Mouse (Mus musculus): Measurements from ENCODE around the gene Rasa2. TPM values are rescaled to one million over a fixed set of nuclear protein-coding genes. Genes with fewer than 3 reads are reported as not detected.

The Rasa2 gene
- polyA plus RNA-seq, 1 experiment from 2014 or later: 9.7 TPM

DNA sequence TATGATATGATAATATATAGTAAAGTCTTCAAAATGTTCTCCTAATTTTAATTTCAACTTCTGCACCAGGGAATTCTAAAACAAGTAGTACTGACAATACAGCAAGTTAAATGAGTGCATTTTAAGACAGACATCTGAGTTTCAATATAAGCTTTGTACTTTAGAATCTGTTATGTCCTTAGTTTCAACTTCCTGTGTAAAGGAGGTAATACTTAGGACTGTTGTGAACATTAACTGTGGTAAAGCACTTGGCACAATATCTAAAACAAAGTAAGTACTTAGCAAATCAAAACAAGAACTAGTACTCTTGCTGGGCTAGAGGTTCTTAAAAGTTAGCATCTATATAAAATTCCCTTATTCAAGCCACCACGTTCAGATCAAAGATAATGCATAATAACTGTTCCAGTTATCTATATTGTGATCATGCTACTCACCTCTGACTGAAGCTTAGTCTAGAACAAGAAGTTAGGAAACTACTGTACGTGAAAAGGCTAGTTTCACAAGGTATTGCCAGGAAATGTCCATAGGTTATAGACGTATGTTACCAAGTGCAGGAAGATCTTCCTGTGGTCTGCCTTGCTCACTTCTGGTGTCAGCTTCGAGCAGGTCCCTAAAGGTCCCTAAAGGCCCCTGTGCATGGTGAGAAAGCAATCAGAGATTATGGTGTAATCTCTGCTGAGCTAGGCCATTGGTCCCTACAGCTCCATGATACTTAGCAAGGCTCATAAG is 12.8 kb downstream of the Rasa2 start:
- Histone ChIP-seq H3K4me2 (ENCODE audit: low read length) (no peak overlapping the region), H3K27ac (ENCODE audit: low read depth, low read length) (no peak overlapping the region), H3K27me3 (replicated peaks; ENCODE audit: control insufficient read depth, insufficient read depth, low read length) (no peaks in the 10 kb centered on the region), H3K4me3 (ENCODE audit: low read depth, low read length) (no peak overlapping the region), H3K4me1 (ENCODE audit: control insufficient read depth, insufficient read depth, low read length) (no peaks in the 10 kb centered on the region), H3K9me3 (replicated peaks; ENCODE audit: control insufficient read depth, low read length) (no peaks in the 10 kb centered on the region), H3K9ac (ENCODE audit: low read length) (no peak overlapping the region), H3K36me3 (ENCODE audit: control insufficient read depth, insufficient read depth, low read length) (no peaks in the 10 kb centered on the region)
- DNase-seq (ENCODE audit: low spot score): no peak
- WGBS: 91% methylated on average over 4 of the region's 4 CpGs
- ATAC-seq: no peak

DNA sequence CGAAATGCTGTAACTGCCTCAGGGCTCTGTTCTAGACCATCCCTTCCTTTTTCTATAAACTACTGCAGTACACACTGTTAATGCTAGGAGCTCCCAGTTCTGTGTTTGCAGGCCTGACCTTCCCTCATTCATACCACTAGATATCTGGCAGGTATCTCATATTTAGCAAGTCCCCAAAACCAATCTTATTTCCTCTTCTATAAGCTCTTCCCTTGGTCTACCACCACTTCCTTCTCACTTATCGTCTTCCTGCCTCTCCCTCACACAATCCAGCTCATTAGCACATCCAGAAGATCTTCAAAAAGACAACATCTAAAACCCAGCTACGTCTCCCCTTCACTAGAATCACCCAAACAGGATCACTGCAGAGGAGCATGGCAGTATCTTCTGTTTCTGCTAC is 19.1 kb downstream of the Rasa2 start:
- H3K9me3 ChIP-seq (replicated peaks; ENCODE audit: control insufficient read depth, low read length): no peaks in the 10 kb centered on the region; the same call in 1 of the 2 replicates
- no peak overlapping the region for H3K4me3 ChIP-seq (ENCODE audit: low read depth, low read length)
- DNase-seq (ENCODE audit: low spot score): no peak
- no peak overlapping the region for H3K4me2 ChIP-seq (ENCODE audit: low read length)
- H3K36me3 ChIP-seq (ENCODE audit: control insufficient read depth, insufficient read depth, low read length): peaks cover 7% of the 10 kb centered on the region; the same call in 1 of the 2 replicates
- H3K4me1 ChIP-seq (ENCODE audit: control insufficient read depth, insufficient read depth, low read length): no peaks in the 10 kb centered on the region
- no peaks in the 10 kb centered on the region for H3K27me3 ChIP-seq (replicated peaks; ENCODE audit: control insufficient read depth, insufficient read depth, low read length)
- ATAC-seq: no peak
- no peak overlapping the region for H3K9ac ChIP-seq (ENCODE audit: low read length)
- H3K27ac ChIP-seq (ENCODE audit: low read depth, low read length): no peak overlapping the region
- 92% methylated on average over 3 of the region's 3 CpGs for WGBS

DNA sequence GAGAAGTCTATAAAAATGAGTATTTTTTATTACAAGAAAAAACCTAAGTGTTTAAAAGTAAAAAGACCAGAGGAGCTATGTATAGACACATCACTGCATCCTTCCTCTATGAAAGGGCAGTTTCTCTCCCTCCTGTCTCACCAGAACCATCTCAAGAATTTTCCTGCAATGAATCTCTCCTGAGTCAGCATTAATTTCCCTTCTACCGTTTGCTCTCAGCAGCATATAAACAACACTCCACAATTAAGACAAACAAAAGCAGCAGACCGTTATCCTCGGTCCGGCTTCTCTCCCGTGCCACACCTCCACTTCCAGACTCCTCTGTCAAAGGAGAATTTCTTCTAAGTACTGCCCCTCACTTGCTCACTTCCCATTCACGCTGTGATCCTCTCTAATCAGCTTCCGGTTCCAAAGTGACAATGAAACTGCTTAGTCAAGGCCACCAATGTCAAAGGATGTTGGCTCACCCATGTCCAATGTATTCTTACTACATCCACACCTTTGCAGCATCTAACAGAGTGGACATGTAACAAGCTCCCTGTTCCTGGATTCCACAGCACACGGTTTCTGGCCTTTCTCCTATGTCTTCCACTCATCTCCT is 19.6 kb downstream of the Rasa2 start:
- H3K4me1 ChIP-seq (ENCODE audit: control insufficient read depth, insufficient read depth, low read length): no peaks in the 10 kb centered on the region
- 36% methylated on average over 8 of the region's 8 CpGs for WGBS
- ATAC-seq: no peak
- peaks cover 4% of the 10 kb centered on the region; the same call in 1 of the 2 replicates for H3K9me3 ChIP-seq (replicated peaks; ENCODE audit: control insufficient read depth, low read length)
- H3K4me3 ChIP-seq (ENCODE audit: low read depth, low read length): no peak overlapping the region
- H3K9ac ChIP-seq (ENCODE audit: low read length): no peak overlapping the region
- peaks cover 8% of the 10 kb centered on the region; the same call in 1 of the 2 replicates for H3K36me3 ChIP-seq (ENCODE audit: control insufficient read depth, insufficient read depth, low read length)
- no peak overlapping the region for H3K27ac ChIP-seq (ENCODE audit: low read depth, low read length)
- H3K4me2 ChIP-seq (ENCODE audit: low read length): no peak overlapping the region
- DNase-seq (ENCODE audit: low spot score): no peak
- no peaks in the 10 kb centered on the region for H3K27me3 ChIP-seq (replicated peaks; ENCODE audit: control insufficient read depth, insufficient read depth, low read length)

GRCm38 (mm10) chr9:96610813-96611212 is 20.6 kb downstream of the Rasa2 start:
- Histone ChIP-seq H3K27ac (ENCODE audit: low read depth, low read length) (no peak overlapping the region), H3K36me3 (ENCODE audit: control insufficient read depth, insufficient read depth, low read length) (peaks cover 11% of the 10 kb centered on the region; the same call in 1 of the 2 replicates), H3K9me3 (replicated peaks; ENCODE audit: control insufficient read depth, low read length) (peaks cover 7% of the 10 kb centered on the region; the same call in 1 of the 2 replicates), H3K4me1 (ENCODE audit: control insufficient read depth, insufficient read depth, low read length) (no peaks in the 10 kb centered on the region), H3K9ac (ENCODE audit: low read length) (no peak overlapping the region), H3K27me3 (replicated peaks; ENCODE audit: control insufficient read depth, insufficient read depth, low read length) (no peaks in the 10 kb centered on the region), H3K4me3 (ENCODE audit: low read depth, low read length) (no peak overlapping the region), H3K4me2 (ENCODE audit: low read length) (no peak overlapping the region)
- 85% methylated on average over 2 of the region's 2 CpGs for WGBS
- no peak for DNase-seq (ENCODE audit: low spot score)
- no peak for ATAC-seq

DNA sequence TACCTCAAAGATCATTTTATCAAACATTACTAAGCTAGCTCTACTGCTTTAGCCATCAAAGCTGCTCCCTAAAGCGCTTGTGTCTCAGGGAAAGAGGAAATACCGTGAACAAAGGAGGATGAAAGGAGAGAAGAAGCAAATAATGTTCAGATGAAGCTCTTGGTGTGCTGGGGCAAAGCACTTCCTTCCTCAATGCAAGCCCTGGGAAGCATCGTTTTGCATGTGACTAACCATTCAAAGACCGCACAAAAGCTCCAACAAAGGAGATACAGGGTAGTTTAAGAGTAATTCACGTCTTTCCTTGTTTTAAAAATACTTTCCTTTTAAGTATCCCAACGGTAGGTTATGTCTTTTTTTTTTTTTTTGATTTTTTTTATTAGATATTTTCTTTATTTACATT is 28.0 kb downstream of the Rasa2 start:
- DNase-seq (ENCODE audit: low spot score) (no peak), ATAC-seq (no peak)
- Histone ChIP-seq H3K9ac (ENCODE audit: low read length) (no peak overlapping the region), H3K9me3 (replicated peaks; ENCODE audit: control insufficient read depth, low read length) (peaks cover 7% of the 10 kb centered on the region; the same call in 1 of the 2 replicates), H3K4me1 (ENCODE audit: control insufficient read depth, insufficient read depth, low read length) (no peaks in the 10 kb centered on the region), H3K27ac (ENCODE audit: low read depth, low read length) (no peak overlapping the region), H3K27me3 (replicated peaks; ENCODE audit: control insufficient read depth, insufficient read depth, low read length) (no peaks in the 10 kb centered on the region), H3K36me3 (ENCODE audit: control insufficient read depth, insufficient read depth, low read length) (peaks cover 21% of the 10 kb centered on the region), H3K4me2 (ENCODE audit: low read length) (no peak overlapping the region), H3K4me3 (ENCODE audit: low read depth, low read length) (no peak overlapping the region)
- 20% methylated on average over 6 of the region's 6 CpGs for WGBS

- Histone ChIP-seq H3K4me3 (ENCODE audit: low read depth, low read length) (no peak overlapping the region), H3K36me3 (ENCODE audit: control insufficient read depth, insufficient read depth, low read length) (peaks cover 11% of the 10 kb centered on the region; the same call in 1 of the 2 replicates), H3K27ac (ENCODE audit: low read depth, low read length) (no peak overlapping the region), H3K4me1 (ENCODE audit: control insufficient read depth, insufficient read depth, low read length) (no peaks in the 10 kb centered on the region), H3K27me3 (replicated peaks; ENCODE audit: control insufficient read depth, insufficient read depth, low read length) (no peaks in the 10 kb centered on the region), H3K4me2 (ENCODE audit: low read length) (no peak overlapping the region), H3K9me3 (replicated peaks; ENCODE audit: control insufficient read depth, low read length) (no peaks in the 10 kb centered on the region), H3K9ac (ENCODE audit: low read length) (no peak overlapping the region)
- WGBS: 86% methylated on average over 1 of the region's 1 CpGs
- ATAC-seq (no peak), DNase-seq (ENCODE audit: low spot score) (no peak)
Measured at GRCm38 (mm10) chr9:96597899-96598298, 33.5 kb downstream of the Rasa2 start.

- ATAC-seq (no peak), DNase-seq (ENCODE audit: low spot score) (no peak)
- Histone ChIP-seq H3K4me1 (ENCODE audit: control insufficient read depth, insufficient read depth, low read length) (no peaks in the 10 kb centered on the region), H3K9ac (ENCODE audit: low read length) (no peak overlapping the region), H3K27ac (ENCODE audit: low read depth, low read length) (no peak overlapping the region), H3K4me3 (ENCODE audit: low read depth, low read length) (no peak overlapping the region), H3K27me3 (replicated peaks; ENCODE audit: control insufficient read depth, insufficient read depth, low read length) (no peaks in the 10 kb centered on the region), H3K36me3 (ENCODE audit: control insufficient read depth, insufficient read depth, low read length) (peaks cover 14% of the 10 kb centered on the region), H3K9me3 (replicated peaks; ENCODE audit: control insufficient read depth, low read length) (no peaks in the 10 kb centered on the region), H3K4me2 (ENCODE audit: low read length) (no peak overlapping the region)
- 95% methylated on average over 11 of the region's 11 CpGs for WGBS
Measured at GRCm38 (mm10) chr9:96592670-96593600, 38.5 kb downstream of the Rasa2 start.

- H3K36me3 ChIP-seq (ENCODE audit: control insufficient read depth, insufficient read depth, low read length): peaks cover 14% of the 10 kb centered on the region
- no peak overlapping the region for H3K4me3 ChIP-seq (ENCODE audit: low read depth, low read length)
- 94% methylated on average over 5 of the region's 5 CpGs for WGBS
- no peak for DNase-seq (ENCODE audit: low spot score)
- H3K27ac ChIP-seq (ENCODE audit: low read depth, low read length): no peak overlapping the region
- H3K9me3 ChIP-seq (replicated peaks; ENCODE audit: control insufficient read depth, low read length): no peaks in the 10 kb centered on the region
- ATAC-seq: no peak
- no peak overlapping the region for H3K4me2 ChIP-seq (ENCODE audit: low read length)
- no peaks in the 10 kb centered on the region for H3K27me3 ChIP-seq (replicated peaks; ENCODE audit: control insufficient read depth, insufficient read depth, low read length)
- H3K4me1 ChIP-seq (ENCODE audit: control insufficient read depth, insufficient read depth, low read length): no peaks in the 10 kb centered on the region
- no peak overlapping the region for H3K9ac ChIP-seq (ENCODE audit: low read length)
Measured at GRCm38 (mm10) chr9:96589346-96589745, 42.1 kb downstream of the Rasa2 start.

Measured in forebrain, embryonic 14.5 days (tissue).